Mouse (Mus musculus) C2C12 (cell line): ENCODE measurements around the gene Prtg.

Experiments used
- CTCF ChIP-seq: IDR thresholded peaks from one replicate; pipeline ENCODE4 v1.5.1; 2011; ENCODE audit not compliant: control insufficient read depth, insufficient read depth, insufficient read length
- FOSL1 ChIP-seq: IDR thresholded peaks from one replicate; pipeline ENCODE4 v1.8.0; 2011; ENCODE audit warnings: mild to moderate bottlenecking, low read length; ENCODE audit not compliant: poor library complexity, insufficient read depth, severe bottlenecking
- MYOD1 ChIP-seq: IDR thresholded peaks from one replicate; pipeline ENCODE4 v1.6.1; 2011; ENCODE audit warnings: low read depth; ENCODE audit not compliant: control insufficient read depth, insufficient read length
- MYOG ChIP-seq: IDR thresholded peaks from one replicate; pipeline ENCODE4 v1.6.1; 2011; ENCODE audit not compliant: control insufficient read depth, insufficient read length; ENCODE audit errors: extremely low read depth
- USF1 ChIP-seq: IDR thresholded peaks from one replicate; pipeline ENCODE4 v1.6.1; 2011; ENCODE audit warnings: low read depth, mild to moderate bottlenecking, control low read depth, moderate library complexity

DNA sequence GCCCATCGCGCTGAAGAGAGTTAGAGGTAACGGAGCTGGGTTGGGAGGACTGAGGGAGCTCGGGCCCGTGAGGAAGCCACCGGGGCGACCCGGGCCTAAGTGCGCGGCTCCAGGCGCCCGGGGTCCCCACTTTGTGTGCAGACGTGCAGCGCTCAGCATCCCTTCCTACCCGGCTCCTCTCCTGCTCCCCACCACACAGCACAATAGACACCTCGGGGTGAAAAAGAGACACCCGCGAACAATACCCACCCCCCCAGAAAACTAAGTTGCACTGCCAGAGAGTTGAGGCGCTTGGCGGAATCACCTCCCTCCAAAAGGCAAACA lies 119.2 kb downstream of the Prtg start:
- TF ChIP-seq MYOD1 (no peak), CTCF (no peak), MYOG (no peak), USF1 (no peak), FOSL1 (no peak)
